Comparison of ENCODE assay signal across 18 mouse cellular contexts in genomic region chr1:156462273-156462991, GRCm38 (mm10). TPM values are rescaled to one million over a fixed set of nuclear protein-coding genes. Genes with fewer than 3 reads are reported as not detected.
DNase-seq lines count a peak whose midpoint lies in the region; ATAC-seq lines count a peak whose summit lies in the region.
"Had no signal": no experiment of that assay in that cellular context is flagged by ENCODE, and none has a peak within 500 bp of the region (broad histone marks: within the 10 kb centered on the region; RNA-seq: fewer than 3 reads in every experiment).

No protein-coding gene starts in this region.

- no peak overlapping the region for H3K27ac ChIP-seq in kidney, embryonic 14.5 days (ENCODE audit: low read depth, low read length)
- H3K27ac ChIP-seq: hindbrain, embryonic 10.5 days; limb, embryonic 12.5 days; neural tube, embryonic 12.5 days had no signal

- H3K4me3 ChIP-seq in kidney, embryonic 14.5 days (ENCODE audit: low read length), result no peak overlapping the region
- H3K4me3 ChIP-seq: heart, embryonic 12.5 days; hindbrain, embryonic 10.5 days; limb, embryonic 12.5 days; neural tube, embryonic 12.5 days had no signal

- 60% methylated on average over 12 of the region's 12 CpGs for WGBS in kidney, embryonic 14.5 days

- H3K9me3 ChIP-seq in kidney, embryonic 14.5 days (ENCODE audit: control insufficient read depth, low read length), result no peaks in the 10 kb centered on the region
- H3K9me3 ChIP-seq: heart, embryonic 12.5 days had no signal

- no peaks in the 10 kb centered on the region for H3K27me3 ChIP-seq in kidney, embryonic 14.5 days (ENCODE audit: control insufficient read depth, insufficient read depth, low read length)
- H3K27me3 ChIP-seq: heart, embryonic 12.5 days; limb, embryonic 12.5 days; neural tube, embryonic 12.5 days had no signal

- no peak overlapping the region for H3K4me2 ChIP-seq in kidney, embryonic 14.5 days (replicated peaks; ENCODE audit: low read depth, low read length)
- H3K4me2 ChIP-seq: heart, embryonic 12.5 days; limb, embryonic 12.5 days; neural tube, embryonic 12.5 days had no signal

- peak; percentile 68 for DNase-seq in kidney, adult 11 months
- DNase-seq in 416B (ENCODE audit: low read depth), result peak; percentile 88
- peak; percentile 52 for DNase-seq in induced T-regulatory cell, adult 2 months (ENCODE audit: low read depth)
- peak; percentile 66 for DNase-seq in kidney, postnatal 14 days
- no peak for DNase-seq in left cerebral cortex, postnatal 36 days (ENCODE audit: low spot score in 2 of 2)
- DNase-seq in gastrocnemius, postnatal 4 days (ENCODE audit: low spot score in 2 of 2), result no peak
- DNase-seq in lung, postnatal 4 days, result no peak
- DNase-seq: B cell, adult 2 months; cerebellum, adult 18-20 months; gastrocnemius, postnatal 14 days; lung, postnatal 14 days; midbrain, embryonic 14.5 days had no signal

- peaks cover 21% of the 10 kb centered on the region for H3K36me3 ChIP-seq in kidney, embryonic 14.5 days (ENCODE audit: control insufficient read depth, insufficient read depth, low read length)

- intact Hi-C loops in left cerebral cortex, postnatal 36 days (cut with DNase I), result no loop called here

- ATAC-seq in kidney, embryonic 14.5 days (ENCODE audit: low FRiP score, low TSS enrichment), result no peak

- H3K9ac ChIP-seq in kidney, embryonic 14.5 days (ENCODE audit: low read depth, low read length), result no peak overlapping the region
- H3K9ac ChIP-seq: heart, embryonic 12.5 days; limb, embryonic 12.5 days; neural tube, embryonic 12.5 days had no signal

- H3K4me1 ChIP-seq in kidney, embryonic 14.5 days (ENCODE audit: control insufficient read depth, insufficient read depth, low read length), result no peaks in the 10 kb centered on the region
- H3K4me1 ChIP-seq: hindbrain, embryonic 10.5 days; limb, embryonic 12.5 days; neural tube, embryonic 12.5 days had no signal

RNA-seq across cellular contexts. Expression of gene Soat1, which starts 11.7 kb away (rescaled TPM):
- polyA plus RNA-seq in kidney, embryonic 14.5 days (2014; fragmentation: Nextera tagmentation; extraction: Ambion mirVana), result 43.7 and 54.0 TPM in 2 replicates
- 10 to 100 TPM; 32.3 to 47.6 TPM for total RNA-seq in left cerebral cortex, postnatal 36 days (2021)
- 10 to 100 TPM; 22.3 to 24.3 TPM for total RNA-seq in gastrocnemius, postnatal 4 days (2021)

RNA-seq across cellular contexts. Expression of gene Axdnd1, which starts 41.5 kb away (rescaled TPM):
- 0.29 and 1.8 TPM in 2 replicates for polyA plus RNA-seq in kidney, embryonic 14.5 days (2014; fragmentation: Nextera tagmentation; extraction: Ambion mirVana)
- total RNA-seq in left cerebral cortex, postnatal 36 days (2021), result under 1 TPM; 0.41 to 0.86 TPM
- under 1 TPM; 0.21 to 0.61 TPM for total RNA-seq in gastrocnemius, postnatal 4 days (2021)
- total RNA-seq: gastrocnemius, postnatal 14 days had no signal
- polyA plus RNA-seq: neural tube, embryonic 12.5 days; small intestine, adult 2 months had no signal

Comparison
In these comparisons a context has a peak if more than half of its experiments do, and no peak if none do; other contexts are left out.
1. DNase-seq: peak in kidney, adult 11 months (single experiment), 416B (single experiment), induced T-regulatory cell, adult 2 months (single experiment) and kidney, postnatal 14 days (single experiment); none in left cerebral cortex, postnatal 36 days (0 of 2), gastrocnemius, postnatal 4 days (0 of 2) and lung, postnatal 4 days (0 of 2).